Mouse (Mus musculus) forebrain, embryonic 14.5 days (tissue): ENCODE results near the gene Prodh2. TPM values are rescaled to one million over a fixed set of nuclear protein-coding genes. Genes with fewer than 3 reads are reported as not detected.
A peak's percentile ranks its signal among the peaks of the same experiment; 100 is the strongest.

Source experiments
- ATAC-seq: fragments of 200-750 bp; cut with Nextera tagmentation; 2 replicates; pipeline ENCODE4 v1.8.0; 2017; ENCODE audit warnings: mild to moderate bottlenecking, moderate library complexity
- DNase-seq: peaks from one replicate; pipeline ENCODE4 v3.0.0-alpha.2; 2015; ENCODE audit warnings: low spot score
- H3K27ac ChIP-seq: fragments of 300-500 bp; sonication (generic); 2 replicates; pipeline ENCODE4 v1.5.1; 2014; ENCODE audit warnings: low read depth, mild to moderate bottlenecking, control low read depth, low read length, moderate library complexity
- H3K27me3 ChIP-seq: fragments of 300-500 bp; sonication (generic); replicated peaks from 2 replicates; pipeline ENCODE4 v1.6.1; 2014; ENCODE audit warnings: low read length, control low read depth, mixed read lengths; ENCODE audit not compliant: control insufficient read depth, insufficient read depth
- H3K36me3 ChIP-seq: fragments of 300-500 bp; sonication (generic); 2 replicates; pipeline ENCODE4 v1.6.1; 2014; ENCODE audit warnings: low read length, control low read depth; ENCODE audit not compliant: control insufficient read depth, insufficient read depth
- H3K4me1 ChIP-seq: fragments of 300-500 bp; sonication (generic); 2 replicates; pipeline ENCODE4 v1.6.1; 2014; ENCODE audit warnings: antibody characterized with exemption, low read length, control low read depth; ENCODE audit not compliant: control insufficient read depth, insufficient read depth
- H3K4me2 ChIP-seq: fragments of 300-500 bp; sonication (generic); 2 replicates; pipeline ENCODE4 v1.6.1; 2014; ENCODE audit warnings: mild to moderate bottlenecking, control low read depth, low read length
- H3K4me3 ChIP-seq: fragments of 300-500 bp; sonication (generic); 2 replicates; pipeline ENCODE4 v1.5.1; 2014; ENCODE audit warnings: low read depth, low read length, control low read depth
- H3K9ac ChIP-seq: fragments of 300-500 bp; sonication (generic); 2 replicates; pipeline ENCODE4 v1.6.1; 2014; ENCODE audit warnings: mild to moderate bottlenecking, low read length, control low read depth, moderate library complexity
- H3K9me3 ChIP-seq: fragments of 300-500 bp; sonication (generic); replicated peaks from 2 replicates; pipeline ENCODE4 v1.6.1; 2016; ENCODE audit warnings: low read length, control low read depth, mixed read lengths; ENCODE audit not compliant: control insufficient read depth
- WGBS: fragments of 180-500 bp; shearing (Covaris S2); extraction: QIAGEN DNeasy Blood & Tissue Kit; methylation state at CpG from one replicate; pipeline ENCODE4 v1.1.7; 2014; 5-methylcytosine and 5-hydroxymethylcytosine counted together
- microRNA-seq: library from miRNA; unstranded; fragments of <30 nt; microRNA quantifications from one replicate; pipeline ENCODE4, GENCODE M21; 2016
- polyA plus RNA-seq: library from polyadenylated mRNA; unstranded; fragments of >200 nt; fragmentation: Nextera tagmentation; extraction: Ambion mirVana; gene quantifications from 2 replicates; pipeline ENCODE4 v1.2.1, GENCODE M21; 2014

Prodh2 gene
- polyA plus RNA-seq, 1 experiment from 2014 or later: not detected

DNA sequence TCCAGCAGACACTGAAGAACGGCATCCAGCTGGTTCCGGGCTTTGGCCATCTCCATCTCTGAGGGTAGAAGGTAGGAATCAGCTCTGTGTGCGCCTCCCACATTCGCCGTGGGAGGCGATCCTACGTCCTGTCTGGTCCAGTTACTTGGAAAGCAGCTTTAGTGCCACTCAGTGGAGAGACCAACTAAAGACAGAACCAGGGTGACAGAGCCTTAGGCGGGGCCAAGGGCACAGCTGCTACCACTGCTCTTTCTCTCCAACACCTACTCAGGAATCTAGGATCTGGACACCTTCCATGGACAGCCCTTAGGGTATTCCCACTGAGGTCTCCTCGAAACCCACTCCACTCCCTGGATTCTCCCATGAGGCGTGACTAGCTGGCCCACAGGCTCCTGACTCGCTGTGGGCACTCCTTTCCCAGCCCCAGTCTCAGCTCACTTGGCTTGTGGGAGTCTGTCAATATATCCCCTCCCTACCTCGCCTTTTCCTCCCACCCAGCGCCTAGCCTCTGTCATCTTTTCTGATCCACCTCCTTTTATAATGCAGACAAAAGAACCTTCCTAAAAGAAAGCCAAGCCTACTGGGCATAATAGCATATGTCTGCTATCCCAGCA lies 64.6 kb downstream of the Prodh2 start:
- H3K9me3 ChIP-seq: no peaks in the 10 kb centered on the region
- no peak overlapping the region for H3K27ac ChIP-seq
- no peaks in the 10 kb centered on the region for H3K27me3 ChIP-seq
- DNase-seq (no peak), ATAC-seq (no peak)
- peaks cover 16% of the 10 kb centered on the region for H3K4me1 ChIP-seq
- 90% methylated on average over 13 of the region's 13 CpGs for WGBS
- peak overlapping the region; percentile 98; the same call in 1 of the 2 replicates for H3K4me2 ChIP-seq
- H3K9ac ChIP-seq: peak overlapping the region; percentile 17; the same call in 1 of the 2 replicates
- no peak overlapping the region for H3K4me3 ChIP-seq
- peaks cover 39% of the 10 kb centered on the region for H3K36me3 ChIP-seq

DNA sequence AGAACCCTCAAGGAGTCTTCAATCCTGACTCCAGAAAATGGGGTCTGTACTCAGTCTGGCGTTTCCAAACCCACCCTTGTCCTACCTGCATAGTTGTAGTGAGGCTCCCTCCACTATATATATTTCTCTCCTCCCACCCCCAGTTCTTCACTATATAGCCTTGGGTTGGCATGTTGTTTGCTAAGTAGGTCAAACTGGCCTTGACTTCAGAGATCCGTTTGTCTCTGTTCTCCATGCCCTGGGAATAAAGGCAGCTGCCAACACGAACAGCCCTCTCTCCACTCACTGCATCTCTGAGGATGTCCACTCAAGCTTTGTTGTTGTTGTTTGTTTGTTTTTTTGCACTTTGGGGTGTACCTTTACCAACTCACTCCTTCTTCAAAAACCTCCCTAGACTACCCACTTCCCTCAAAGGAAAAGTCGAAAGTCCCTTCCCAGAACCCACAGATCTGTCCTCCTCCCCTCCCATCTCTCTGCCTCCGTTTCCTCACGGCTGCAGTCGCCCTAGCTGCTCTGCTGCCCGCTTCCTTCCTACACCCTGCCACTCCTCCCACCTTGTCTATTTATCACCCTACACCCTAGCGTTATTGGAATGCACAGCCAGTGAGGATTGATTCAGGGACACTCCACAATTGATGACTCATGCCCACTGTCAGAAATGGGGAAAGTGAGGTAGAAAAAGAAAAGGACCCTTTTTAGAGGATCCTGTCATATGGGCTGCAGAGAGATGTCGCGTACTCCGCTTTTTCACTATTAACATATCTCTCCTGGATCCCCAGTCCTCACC lies 65.4 kb downstream of the Prodh2 start:
- Histone ChIP-seq H3K4me3 (peak overlapping the region; percentile 62), H3K36me3 (peaks cover 39% of the 10 kb centered on the region), H3K4me2 (peak overlapping the region; percentile 98), H3K9ac (peak overlapping the region; percentile 77), H3K27ac (no peak overlapping the region; the same call in 1 of the 2 replicates), H3K9me3 (no peaks in the 10 kb centered on the region), H3K27me3 (no peaks in the 10 kb centered on the region), H3K4me1 (peaks cover 12% of the 10 kb centered on the region)
- no peak for ATAC-seq
- WGBS: 16% methylated on average over 12 of the region's 12 CpGs
- DNase-seq: no peak

DNA sequence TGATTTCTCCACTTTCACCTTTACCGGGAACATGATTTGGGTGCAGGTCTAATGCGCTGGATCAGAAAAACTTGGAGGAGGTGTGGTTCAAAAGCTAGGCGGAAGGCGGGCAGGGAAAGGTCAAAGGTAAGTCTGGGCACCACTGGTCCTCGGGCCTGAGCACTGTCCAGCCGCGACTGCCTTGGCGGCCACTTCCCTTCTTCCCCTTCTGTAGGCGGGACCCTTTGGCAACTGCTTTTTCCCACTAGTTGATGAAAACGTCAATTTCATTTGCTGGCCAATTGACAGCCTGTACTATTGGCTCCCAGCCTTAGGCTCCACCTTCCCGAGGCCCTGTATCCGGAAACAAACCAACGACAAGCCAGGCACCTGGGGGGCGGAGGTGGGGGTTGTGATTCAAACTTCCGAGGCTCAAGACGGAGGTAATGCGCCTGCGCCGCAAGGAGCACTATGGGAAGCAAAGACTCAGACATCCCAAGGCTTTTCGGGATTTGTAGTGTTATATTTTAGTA lies 66.1 kb downstream of the Prodh2 start, which contains the start of gene Lin37:
TSS of gene Lin37 (minus strand) at position 396 of the 512 bp plus-strand sequence.
- DNase-seq (peak; percentile 99), ATAC-seq (peak; percentile 88)
- WGBS: under 1% methylated on average over 20 of the region's 20 CpGs
- Histone ChIP-seq H3K9me3 (no peaks in the 10 kb centered on the region), H3K4me1 (peaks cover 13% of the 10 kb centered on the region), H3K27ac (no peak within 1 kb of the TSS; the same call in 1 of the 2 replicates), H3K4me3 (peak within 1 kb of the TSS; percentile 62), H3K4me2 (peak within 1 kb of the TSS; percentile 98), H3K9ac (peak within 1 kb of the TSS; percentile 77), H3K36me3 (peaks cover 34% of the 10 kb centered on the region), H3K27me3 (no peaks in the 10 kb centered on the region)

DNA sequence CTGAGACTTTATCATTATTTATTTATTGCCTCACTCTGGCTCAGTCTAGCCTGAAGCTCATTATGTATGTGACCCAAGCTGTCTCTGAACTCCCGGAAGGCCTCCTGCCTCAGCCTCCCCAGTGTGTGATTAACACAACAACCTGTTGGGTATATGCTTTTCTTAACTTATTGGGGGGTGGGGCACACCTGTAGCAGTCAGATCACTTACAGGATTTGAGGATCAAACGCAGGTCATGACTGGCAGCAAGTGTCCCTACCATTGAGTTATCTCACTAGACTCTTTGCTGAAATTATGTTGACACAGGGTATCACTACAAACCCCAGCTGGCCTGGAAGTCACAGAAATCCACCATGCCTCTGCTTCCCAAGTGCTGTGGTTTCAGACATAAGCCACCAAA lies 66.9 kb downstream of the Prodh2 start:
- H3K9me3 ChIP-seq: no peaks in the 10 kb centered on the region
- no peak overlapping the region for H3K4me2 ChIP-seq
- no peak overlapping the region for H3K27ac ChIP-seq
- no peak overlapping the region for H3K4me3 ChIP-seq
- 69% methylated on average over 2 of the region's 2 CpGs for WGBS
- H3K4me1 ChIP-seq: peaks cover 13% of the 10 kb centered on the region
- DNase-seq (no peak), ATAC-seq (no peak)
- no peak overlapping the region for H3K9ac ChIP-seq
- H3K27me3 ChIP-seq: no peaks in the 10 kb centered on the region
- peaks cover 34% of the 10 kb centered on the region for H3K36me3 ChIP-seq

DNA sequence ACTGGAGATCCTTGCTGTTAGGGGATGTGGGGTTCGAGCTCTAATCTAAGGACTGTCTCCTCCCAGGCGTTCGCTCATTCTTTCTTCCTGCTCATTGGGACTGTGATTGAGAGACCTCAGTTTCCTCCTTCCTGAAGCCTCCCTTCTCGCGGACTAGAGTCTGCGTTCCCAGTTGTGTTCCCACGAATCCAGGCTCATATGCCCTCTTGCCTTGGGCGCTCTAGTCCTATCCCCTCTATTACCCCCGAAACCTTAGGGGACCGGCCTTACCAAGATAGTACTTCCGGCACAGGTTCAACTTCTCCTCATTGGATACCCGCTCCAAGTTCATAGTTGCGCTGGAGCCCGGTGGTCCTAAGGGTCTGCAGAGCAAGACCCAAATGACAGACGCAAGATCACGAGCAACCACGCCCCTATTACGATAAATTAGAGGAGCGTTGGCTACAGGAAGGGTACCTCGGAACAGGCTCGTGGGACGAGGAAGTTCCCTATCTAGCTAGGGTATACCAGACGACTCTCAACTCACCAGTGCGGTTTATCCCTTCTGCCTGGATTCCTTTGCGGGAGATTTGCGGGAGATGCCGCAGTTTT lies 69.2 kb downstream of the Prodh2 start:
- peak overlapping the region; percentile 79 for H3K4me2 ChIP-seq

More for the DNA sequence above, 69.2 kb downstream of the Prodh2 start:
- DNase-seq: peak; percentile 20
- WGBS: 1% methylated on average over 27 of the region's 27 CpGs
- Histone ChIP-seq H3K9me3 (no peaks in the 10 kb centered on the region), H3K27me3 (no peaks in the 10 kb centered on the region), H3K27ac (no peak overlapping the region), H3K4me3 (peak overlapping the region; percentile 76), H3K9ac (peak overlapping the region; percentile 61), H3K4me1 (peaks cover 13% of the 10 kb centered on the region), H3K36me3 (peaks cover 35% of the 10 kb centered on the region)
- ATAC-seq: peak; percentile 11

Small RNA genes within 50 kb of the gene (microRNA-seq; reads per million reads assigned to microRNA genes)
- 0.79 reads per million for gene Gm38670

Other genes starting within 250 kb of the Prodh2 start
- 0.27 and 0.32 TPM in 2 replicates for gene Thap8, start 213.5 kb upstream of the Prodh2 start, polyA plus RNA-seq
- gene Wdr62, start 213.2 kb upstream of the Prodh2 start, polyA plus RNA-seq: 5.6 and 5.8 TPM in 2 replicates
- gene Clip3, start 201.9 kb upstream of the Prodh2 start, polyA plus RNA-seq: 142 and 174 TPM in 2 replicates
- 102 and 118 TPM in 2 replicates for gene Alkbh6, start 184.9 kb upstream of the Prodh2 start, polyA plus RNA-seq
- 3.6 and 3.7 TPM in 2 replicates for gene Syne4, start 178.8 kb upstream of the Prodh2 start, polyA plus RNA-seq
- gene E130208F15Rik, start 171.9 kb upstream of the Prodh2 start, polyA plus RNA-seq: not detected in 2 replicates
- gene Sdhaf1, start 169.7 kb upstream of the Prodh2 start, polyA plus RNA-seq: 18.7 and 23.8 TPM in 2 replicates
- 8.8 and 10.3 TPM in 2 replicates for gene Lrfn3, start 130.8 kb upstream of the Prodh2 start, polyA plus RNA-seq
- gene Tyrobp, start 79.9 kb upstream of the Prodh2 start, polyA plus RNA-seq: 31.1 and 31.3 TPM in 2 replicates
- 0.61 TPM in 1 of 2 replicates, not detected in the other for gene Hcst, start 73.8 kb upstream of the Prodh2 start, polyA plus RNA-seq
- 1.2 and 1.4 TPM in 2 replicates for gene Nfkbid, start 71.9 kb upstream of the Prodh2 start, polyA plus RNA-seq
- 467 and 579 TPM in 2 replicates for gene Aplp1, start 48.1 kb upstream of the Prodh2 start, polyA plus RNA-seq
- 0.65 and 0.79 TPM in 2 replicates for gene Kirrel2, start 35.9 kb upstream of the Prodh2 start, polyA plus RNA-seq
- 0.10 TPM in 1 of 2 replicates, not detected in the other for gene Nphs1, start 35.3 kb upstream of the Prodh2 start, polyA plus RNA-seq
- 63.5 and 98.4 TPM in 2 replicates for gene Arhgap33, start 41.4 kb downstream of the Prodh2 start, polyA plus RNA-seq
- 8.6 and 10.1 TPM in 2 replicates for gene Hspb6, start 58.6 kb downstream of the Prodh2 start, polyA plus RNA-seq
- 6.2 and 7.1 TPM in 2 replicates for gene Proser3, start 58.7 kb downstream of the Prodh2 start, polyA plus RNA-seq
- 47.6 and 59.0 TPM in 2 replicates for gene Lin37, start 66.2 kb downstream of the Prodh2 start, polyA plus RNA-seq
- 132 and 135 TPM in 2 replicates for gene U2af1l4, start 69.7 kb downstream of the Prodh2 start, polyA plus RNA-seq
- gene Gm49396, start 69.7 kb downstream of the Prodh2 start, polyA plus RNA-seq: 7.0 and 10.7 TPM in 2 replicates
- 121 and 143 TPM in 2 replicates for gene Psenen, start 70.0 kb downstream of the Prodh2 start, polyA plus RNA-seq
- 1.7 and 6.4 TPM in 2 replicates for gene Igflr1, start 71.8 kb downstream of the Prodh2 start, polyA plus RNA-seq
- 8.7 and 9.6 TPM in 2 replicates for gene Kmt2b, start 95.1 kb downstream of the Prodh2 start, polyA plus RNA-seq
- 0.12 and 0.34 TPM in 2 replicates for gene Zbtb32, start 105.3 kb downstream of the Prodh2 start, polyA plus RNA-seq
- gene Upk1a, start 119.2 kb downstream of the Prodh2 start, polyA plus RNA-seq: 0.20 and 0.25 TPM in 2 replicates
- gene Cox6b1, start 132.5 kb downstream of the Prodh2 start, polyA plus RNA-seq: 909 and 1,141 TPM in 2 replicates
- gene Etv2, start 142.2 kb downstream of the Prodh2 start, polyA plus RNA-seq: not detected in 2 replicates
- 120 and 133 TPM in 2 replicates for gene Rbm42, start 156.7 kb downstream of the Prodh2 start, polyA plus RNA-seq
- 32.9 and 35.8 TPM in 2 replicates for gene Haus5, start 171.4 kb downstream of the Prodh2 start, polyA plus RNA-seq
- not detected in 2 replicates for gene Pmis2, start 178.0 kb downstream of the Prodh2 start, polyA plus RNA-seq
- not detected in 2 replicates for gene 2200002J24Rik, start 205.3 kb downstream of the Prodh2 start, polyA plus RNA-seq
- gene Atp4a, start 218.6 kb downstream of the Prodh2 start, polyA plus RNA-seq: 0.84 and 1.2 TPM in 2 replicates
- 228 and 286 TPM in 2 replicates for gene Tmem147, start 235.9 kb downstream of the Prodh2 start, polyA plus RNA-seq